Mouse (Mus musculus): Measurements from ENCODE around the gene H2-Q7.
"Not testable (repeated sequence)": the region's sequence is repeated elsewhere in the genome, so short reads cannot be mapped to it uniquely, and the experiment has no call there.

H2-Q7 gene

DNA sequence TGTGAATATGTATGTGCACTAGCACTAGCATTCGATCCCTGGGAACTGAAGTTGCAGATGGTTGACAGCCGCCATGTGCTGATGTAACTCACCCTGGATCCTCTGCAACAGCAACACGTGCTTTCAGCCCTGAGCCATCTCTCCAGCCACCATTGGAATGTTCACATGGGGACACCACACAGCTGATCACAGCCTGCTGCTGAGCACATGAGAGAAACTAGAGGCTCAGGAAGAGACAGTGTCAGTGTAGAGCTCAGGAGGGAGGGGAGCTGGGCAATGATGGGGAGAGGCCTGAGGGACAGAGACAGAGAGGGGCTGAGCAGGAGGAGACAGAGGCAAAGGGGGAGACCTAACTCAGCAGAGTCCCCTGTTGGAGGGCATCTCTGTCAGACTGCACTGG lies 3.4 kb upstream of the H2-Q7 start:
- not testable (repeated sequence) for DNase-seq (ENCODE audit: low spot score in 2 of 2)

DNA sequence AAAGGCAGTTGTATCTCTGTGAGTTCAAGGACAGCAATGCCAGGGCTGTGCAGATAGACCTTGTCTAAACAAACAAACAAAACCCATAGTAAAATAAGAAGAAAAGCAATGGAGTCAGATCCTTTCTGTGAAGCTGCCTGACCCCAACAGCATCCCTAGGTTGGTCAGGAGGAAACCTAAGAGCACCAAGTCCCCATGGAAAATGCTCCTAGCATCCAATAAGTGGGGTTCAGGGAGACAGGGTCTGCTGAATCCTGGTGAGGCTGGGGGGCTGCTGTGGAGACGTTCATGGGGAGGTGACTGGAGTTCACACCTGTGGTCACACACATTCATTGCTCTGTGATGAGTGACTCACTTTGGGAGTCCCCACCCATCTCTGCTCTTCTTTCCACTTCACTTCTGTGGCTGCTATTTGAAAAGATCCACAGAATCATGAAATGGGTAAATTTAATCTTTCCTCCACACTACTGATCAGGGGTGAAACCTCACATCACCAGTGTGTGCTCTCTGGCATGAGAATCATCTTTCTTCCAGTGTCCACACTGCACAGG lies 1.5 kb upstream of the H2-Q7 start:
- DNase-seq (ENCODE audit: low spot score in 2 of 2) = not testable (repeated sequence)

DNA sequence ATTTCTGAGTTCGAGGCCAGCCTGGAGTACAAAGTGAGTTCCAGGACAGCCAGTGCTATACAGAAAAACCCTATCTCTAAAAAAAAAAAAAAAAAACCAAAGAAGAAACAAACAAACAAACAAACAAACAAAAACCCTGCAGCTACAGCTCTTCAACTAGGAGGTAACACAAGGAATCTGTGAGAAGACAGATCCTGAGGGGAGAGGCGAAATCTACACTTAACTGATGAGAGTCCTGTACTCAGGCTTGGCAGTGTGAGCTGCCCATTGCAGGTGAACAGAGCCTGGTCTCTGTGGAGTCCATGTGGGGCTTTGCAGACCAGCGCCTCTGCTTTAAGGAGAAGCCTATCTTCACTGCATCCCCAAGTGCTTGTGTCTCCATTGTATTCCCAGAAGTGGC lies 560 bp upstream of the H2-Q7 start:
- not testable (repeated sequence) for DNase-seq (ENCODE audit: low spot score in 2 of 2)

DNA sequence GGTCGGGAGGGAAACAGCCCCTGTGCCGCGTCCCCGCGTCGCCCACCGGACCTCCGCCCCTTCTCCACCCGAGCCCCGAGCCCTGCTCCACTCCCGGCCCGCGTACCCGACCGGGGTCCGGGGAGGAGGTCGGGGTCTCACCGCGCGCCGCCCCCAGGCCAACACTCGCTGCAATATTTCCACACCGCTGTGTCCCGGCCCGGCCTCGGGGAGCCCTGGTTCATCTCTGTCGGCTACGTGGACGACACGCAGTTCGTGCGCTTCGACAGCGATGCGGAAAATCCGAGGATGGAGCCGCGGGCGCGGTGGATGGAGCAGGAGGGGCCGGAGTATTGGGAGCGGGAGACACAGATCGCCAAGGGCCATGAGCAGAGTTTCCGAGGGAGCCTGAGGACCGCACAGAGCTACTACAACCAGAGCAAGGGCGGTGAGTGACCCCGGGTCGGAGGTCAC lies 366 bp downstream of the H2-Q7 start:
- DNase-seq (ENCODE audit: low spot score in 2 of 2) = peak in 1 of 2 experiments; percentile 30

DNA sequence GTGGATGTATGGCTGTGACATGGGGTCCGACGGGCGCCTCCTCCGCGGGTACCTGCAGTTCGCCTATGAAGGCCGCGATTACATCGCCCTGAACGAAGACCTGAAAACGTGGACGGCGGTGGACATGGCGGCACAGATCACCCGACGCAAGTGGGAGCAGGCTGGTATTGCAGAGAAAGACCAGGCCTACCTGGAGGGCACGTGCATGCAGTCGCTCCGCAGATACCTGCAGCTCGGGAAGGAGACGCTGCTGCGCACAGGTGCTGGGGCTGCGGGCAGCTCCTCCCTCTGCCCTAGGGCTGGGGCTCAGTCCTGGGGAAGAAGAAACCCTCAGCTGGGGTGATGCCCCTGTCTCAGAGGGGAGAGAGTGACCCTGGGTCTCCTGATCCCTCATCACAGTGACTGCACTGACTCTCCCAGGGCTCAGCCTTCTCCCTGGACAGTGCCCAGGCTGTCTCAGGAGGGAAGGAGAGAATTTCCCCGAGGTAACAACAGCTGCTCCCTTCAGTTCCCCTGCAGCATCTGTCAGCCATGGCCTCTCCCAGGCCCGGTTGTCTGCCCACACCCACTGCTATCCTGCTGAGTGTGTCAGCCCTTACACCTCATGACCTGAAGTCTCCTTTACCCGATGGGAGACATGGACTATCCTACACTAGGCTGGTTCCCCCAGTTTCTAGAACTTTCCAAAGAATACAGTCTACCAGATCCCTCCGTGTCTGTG lies 1.1 kb downstream of the H2-Q7 start:
- DNase-seq (ENCODE audit: low spot score in 2 of 2) = not testable (repeated sequence)

DNA sequence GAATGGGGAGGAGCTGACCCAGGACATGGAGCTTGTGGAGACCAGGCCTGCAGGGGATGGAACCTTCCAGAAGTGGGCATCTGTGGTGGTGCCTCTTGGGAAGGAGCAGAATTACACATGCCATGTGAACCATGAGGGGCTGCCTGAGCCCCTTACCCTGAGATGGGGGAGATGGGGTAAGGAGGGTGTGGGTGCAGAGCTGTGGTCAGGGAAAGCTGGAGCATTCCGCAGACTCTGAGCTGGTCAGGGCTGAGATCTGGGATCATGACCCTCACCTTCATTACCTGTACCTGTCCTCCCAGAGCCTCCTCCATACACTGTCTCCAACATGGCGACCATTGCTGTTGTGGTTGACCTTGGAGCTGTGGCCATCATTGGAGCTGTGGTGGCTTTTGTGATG lies 3.4 kb downstream of the H2-Q7 start:
- not testable (repeated sequence) for DNase-seq (ENCODE audit: low spot score in 2 of 2)

DNA sequence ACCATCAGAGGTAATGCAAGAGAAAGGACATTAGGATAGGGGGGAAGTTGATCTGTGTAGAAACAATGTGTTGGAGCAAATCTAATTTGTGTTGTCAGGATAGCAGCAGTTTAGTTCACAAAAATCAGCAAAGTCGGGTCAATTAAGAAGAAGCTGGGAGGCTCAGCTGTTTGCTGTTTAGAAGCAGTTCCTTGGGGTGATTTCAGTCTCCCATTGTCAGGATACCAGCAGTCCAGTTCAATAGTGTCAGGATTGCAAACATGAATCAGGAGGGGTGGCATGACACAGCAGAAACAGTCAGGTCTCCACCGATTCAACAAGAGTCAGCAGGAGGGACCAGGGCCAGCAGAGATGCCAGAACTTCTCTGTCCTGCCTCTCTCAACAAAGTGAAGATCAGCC lies 5.6 kb downstream of the H2-Q7 start:
- not testable (repeated sequence) for DNase-seq (ENCODE audit: low spot score in 2 of 2)

DNA sequence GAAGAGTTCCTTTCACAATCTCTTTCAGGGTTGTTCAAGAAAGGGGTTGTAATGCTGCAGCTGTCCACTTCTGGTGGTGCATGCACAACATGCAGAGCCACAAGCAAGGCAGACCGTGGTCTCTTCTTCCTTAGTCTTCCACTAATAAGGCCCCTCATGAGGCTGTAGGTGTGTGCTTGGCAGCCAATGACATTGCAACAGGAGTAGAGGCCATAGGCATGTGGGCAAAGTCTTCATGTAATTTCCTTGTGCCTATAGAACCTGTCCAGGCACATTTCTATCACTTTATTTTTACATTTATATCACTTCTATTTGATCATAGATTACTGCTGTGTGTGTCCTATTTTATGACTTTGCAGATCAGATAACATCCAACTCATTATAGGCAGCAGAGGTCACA lies 19.3 kb downstream of the H2-Q7 start:
- DNase-seq (ENCODE audit: low spot score in 2 of 2) = not testable (repeated sequence)

DNA sequence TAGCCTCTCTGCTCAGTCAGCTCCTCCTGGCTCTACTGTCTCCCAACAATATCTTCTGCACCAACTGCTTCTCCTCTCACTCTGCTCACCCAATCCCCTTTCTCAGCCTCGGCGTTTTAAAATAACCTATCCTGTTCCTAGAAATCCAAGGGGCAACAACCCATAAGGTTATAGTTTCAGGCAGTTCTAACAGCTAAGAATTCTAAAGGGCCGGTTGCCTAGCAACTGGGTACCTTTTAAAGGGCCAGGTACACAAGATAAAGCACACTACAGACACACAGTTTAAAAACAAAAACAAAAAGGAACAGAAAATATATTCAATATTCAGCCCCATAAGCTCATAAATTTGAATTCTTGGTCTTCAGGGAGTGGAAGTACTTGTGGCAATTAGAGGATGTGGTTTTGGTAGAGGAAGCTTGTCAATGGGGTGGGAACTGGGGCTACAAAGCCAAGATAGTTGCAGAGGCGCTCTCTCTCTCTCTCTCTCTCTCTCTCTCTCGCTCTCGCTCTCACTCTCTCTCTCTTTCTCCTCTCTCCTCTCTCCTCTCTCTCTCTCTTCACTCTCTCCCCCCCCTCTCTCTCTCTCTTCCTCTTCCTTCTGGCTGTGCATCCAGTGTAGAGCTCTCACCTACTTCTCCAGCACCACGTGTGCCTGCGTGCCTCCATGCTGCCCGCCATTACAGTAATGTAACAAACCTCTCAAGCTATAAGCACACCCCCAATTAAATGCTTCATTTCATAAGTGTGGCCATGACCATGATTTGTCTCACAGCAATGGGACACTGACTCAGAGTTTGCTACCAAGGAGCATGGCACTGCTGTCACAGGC lies 21.8 kb downstream of the H2-Q7 start:
- not testable (repeated sequence) for DNase-seq (ENCODE audit: low spot score in 2 of 2)

DNA sequence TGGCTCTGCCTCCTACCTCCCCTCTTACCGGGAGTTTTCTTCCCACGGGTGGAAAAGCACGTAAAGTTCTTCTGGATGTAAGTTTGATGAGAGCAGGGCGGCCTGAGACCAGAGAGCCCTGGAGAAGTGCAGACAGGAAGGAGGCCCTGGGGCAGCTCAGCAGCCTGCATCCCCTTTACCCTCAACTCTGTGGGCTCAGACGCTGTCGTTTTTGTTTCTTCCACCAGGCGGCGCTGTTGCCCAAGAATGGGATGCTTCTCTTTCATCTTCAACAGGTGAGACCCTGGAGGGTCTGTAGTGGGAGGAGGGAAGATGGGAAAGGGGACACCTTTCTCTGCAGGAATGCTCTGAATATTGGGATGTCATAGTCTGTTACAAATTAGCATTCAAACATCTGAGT lies 26.7 kb downstream of the H2-Q7 start:
- peak in 1 of 2 experiments; percentile 30 for DNase-seq (ENCODE audit: low spot score in 2 of 2)

DNA sequence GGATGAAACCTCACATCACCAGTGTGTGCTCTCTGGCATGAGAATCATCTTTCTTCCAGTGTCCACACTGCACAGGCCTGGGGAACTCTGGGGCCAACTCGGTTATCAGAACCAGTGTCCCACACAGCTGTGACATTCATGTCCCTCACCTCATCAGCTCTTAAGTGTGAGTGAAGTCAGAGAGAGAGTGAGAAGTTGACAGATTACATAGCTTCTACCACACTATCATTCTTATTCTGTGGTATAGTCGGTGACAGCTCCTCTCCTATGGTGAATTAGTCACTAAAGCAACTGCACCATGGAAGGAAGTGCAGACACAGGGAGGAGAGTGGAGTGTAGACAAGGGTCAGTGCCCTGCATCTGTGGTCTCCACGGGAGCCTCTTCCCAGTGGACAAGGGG lies 30.0 kb downstream of the H2-Q7 start:
- not testable (repeated sequence) for DNase-seq (ENCODE audit: low spot score in 2 of 2)

DNA sequence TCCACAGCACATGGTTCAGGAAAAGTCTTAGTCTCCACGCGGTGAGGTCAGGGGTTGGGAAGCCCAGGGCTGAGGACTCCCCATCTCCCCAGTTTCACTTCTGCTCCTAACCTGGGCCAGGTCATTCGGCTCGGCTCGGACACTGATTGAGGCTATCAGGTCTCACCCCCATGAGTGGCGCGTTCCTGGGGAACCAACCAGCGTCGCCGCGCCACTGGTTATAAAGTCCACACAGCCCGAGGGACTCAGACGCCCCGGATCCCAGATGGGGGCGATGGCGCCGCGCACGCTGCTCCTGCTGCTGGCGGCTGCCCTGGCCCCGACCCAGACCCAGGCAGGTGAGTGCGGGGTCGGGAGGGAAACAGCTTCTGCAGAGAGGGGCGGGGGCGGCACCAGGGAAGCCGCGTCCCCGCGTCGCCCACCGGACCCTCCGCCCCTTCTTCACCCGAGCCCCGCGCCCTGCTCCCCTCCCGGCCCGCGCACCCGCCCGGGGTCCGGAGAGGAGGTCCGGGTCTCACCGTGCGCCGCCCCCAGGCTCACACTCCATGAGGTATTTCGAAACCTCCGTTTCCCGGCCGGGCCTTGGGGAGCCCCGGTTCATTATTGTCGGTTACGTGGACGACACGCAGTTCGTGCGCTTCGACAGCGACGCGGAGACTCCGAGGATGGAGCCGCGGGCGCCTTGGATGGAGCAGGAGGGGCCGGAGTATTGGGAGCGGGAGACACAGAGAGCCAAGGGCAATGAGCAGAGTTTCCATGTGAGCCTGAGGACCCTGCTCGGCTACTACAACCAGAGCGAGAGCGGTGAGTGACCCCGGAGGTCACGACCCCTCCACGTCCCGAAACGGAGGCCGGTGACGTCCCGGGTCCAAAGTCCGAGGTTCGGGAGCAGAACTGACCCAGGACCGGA lies 31.1 kb downstream of the H2-Q7 start, which contains the start of gene H2-Q10:
Gene H2-Q10, plus strand, starts transcription at position 248 of the 910 bp plus-strand sequence.
- DNase-seq (ENCODE audit: low spot score in 2 of 2) = no peak

DNA sequence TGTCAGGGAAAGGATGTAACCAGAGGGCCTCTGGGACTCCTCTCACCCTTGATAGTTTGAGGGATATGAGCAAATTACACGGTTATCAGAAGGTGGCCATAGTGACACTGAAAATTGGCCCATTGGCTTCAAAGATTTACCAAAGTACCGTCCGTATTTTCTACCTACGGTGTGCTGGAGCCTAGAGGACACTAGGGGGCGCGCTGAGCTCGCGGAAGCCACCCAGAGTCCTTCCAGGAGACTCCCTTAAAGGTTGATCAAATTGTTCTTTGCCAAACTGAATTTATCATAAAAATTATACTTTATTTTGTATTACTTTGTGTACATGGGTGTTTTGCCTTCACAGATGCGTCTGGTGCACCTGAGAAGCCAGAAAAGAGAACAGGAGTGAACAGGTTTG lies 45.1 kb downstream of the H2-Q7 start:
- DNase-seq (ENCODE audit: low spot score in 2 of 2) = peak; percentile 30 to 72

DNA sequence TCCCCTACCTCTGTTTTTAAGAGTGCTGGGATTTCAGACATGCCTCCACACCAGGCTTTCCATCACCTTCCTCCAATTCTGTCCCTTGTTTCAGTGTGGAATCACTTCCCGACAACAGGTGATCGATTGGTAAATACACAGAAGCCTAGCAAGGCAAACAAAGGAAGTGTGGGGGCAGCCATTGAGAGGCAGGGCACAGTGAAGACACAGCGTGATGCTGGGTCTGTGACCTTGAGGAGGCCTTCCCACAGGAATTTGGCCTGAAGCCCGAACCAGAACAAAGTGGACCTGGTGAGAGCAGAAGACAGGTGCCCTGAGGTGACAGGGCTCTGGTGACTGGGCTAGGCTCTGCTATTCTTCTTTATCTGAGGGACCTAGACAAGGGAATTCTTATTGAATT lies 46.7 kb downstream of the H2-Q7 start:
- DNase-seq (ENCODE audit: low spot score in 2 of 2) = no peak

DNA sequence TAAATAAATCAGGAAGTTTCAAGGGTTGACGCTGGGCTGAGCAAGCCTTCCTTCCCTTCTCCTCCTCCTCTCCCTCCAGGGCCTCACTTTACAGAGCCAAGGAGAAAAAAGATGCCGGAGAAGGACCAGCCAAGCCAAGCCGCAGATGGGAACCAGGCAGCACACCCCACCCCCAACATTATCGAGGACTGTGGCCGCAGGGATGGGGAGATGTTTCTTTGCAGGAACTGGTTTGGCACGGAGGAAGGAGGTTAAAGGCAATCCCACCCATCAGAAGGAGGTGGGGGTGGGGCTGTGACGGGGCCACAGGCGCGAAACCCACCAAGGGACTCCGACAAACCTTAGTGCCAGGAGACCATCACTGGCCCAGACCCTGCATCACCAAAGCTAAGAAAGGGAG lies 47.8 kb downstream of the H2-Q7 start:
- DNase-seq (ENCODE audit: low spot score in 2 of 2) = no peak

DNA sequence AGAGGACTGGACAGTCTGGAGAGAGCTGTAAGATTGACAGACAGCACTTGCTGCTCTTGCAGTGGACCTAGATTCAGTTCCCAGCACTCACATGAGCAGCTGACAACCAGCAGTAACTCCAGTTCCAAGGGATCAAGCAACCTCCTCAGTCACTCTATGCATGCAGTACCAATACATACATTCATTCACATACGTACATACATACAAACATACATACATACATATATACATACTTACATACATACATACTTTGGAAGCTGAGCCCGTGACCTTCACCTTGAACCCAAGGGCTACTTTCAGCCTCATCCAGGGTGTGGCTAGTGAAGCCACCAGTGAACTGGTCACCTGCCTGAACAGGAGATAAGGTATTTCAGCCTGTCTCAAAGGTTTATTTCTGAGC lies 49.1 kb downstream of the H2-Q7 start:
- DNase-seq (ENCODE audit: low spot score in 2 of 2) = no peak

DNA sequence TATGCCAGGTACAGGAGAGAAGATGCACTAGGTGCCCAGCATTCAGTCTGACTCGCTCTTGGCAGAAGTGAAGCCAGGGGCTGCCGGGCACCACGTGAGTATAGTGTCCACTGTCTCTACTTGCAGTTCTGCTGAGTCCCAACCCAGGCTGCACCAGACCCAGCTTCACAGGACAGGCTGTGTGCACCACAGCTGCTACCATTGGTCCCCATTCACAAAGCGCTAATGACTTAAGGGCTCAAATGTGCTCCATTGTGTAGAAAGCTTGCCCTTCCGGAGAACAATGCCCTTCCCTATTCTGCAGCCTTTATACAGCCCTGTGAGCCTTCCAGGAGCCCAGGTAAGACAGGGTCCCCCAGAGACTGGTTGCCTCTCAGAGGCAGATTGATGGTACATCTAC lies 51.4 kb downstream of the H2-Q7 start:
- DNase-seq (ENCODE audit: low spot score in 2 of 2) = no peak

All from spleen, postnatal 10 days (tissue).